Mouse (Mus musculus) embryonic facial prominence, embryonic 11.5 days (tissue): ENCODE data around the gene Gpat3. TPM values are rescaled to one million over a fixed set of nuclear protein-coding genes. Genes with fewer than 3 reads are reported as not detected.

Experiments
- ATAC-seq: fragments of 200-750 bp; cut with Nextera tagmentation; replicated peaks from 2 replicates; pipeline ENCODE4 v1.8.0; 2017; ENCODE audit warnings: low read depth; ENCODE audit not compliant: insufficient number of reproducible peaks, low FRiP score, low TSS enrichment
- DNase-seq: peaks from one replicate; pipeline ENCODE4 v3.0.0-alpha.2; 2015; ENCODE audit warnings: low spot score
- H3K27ac ChIP-seq: fragments of 300-500 bp; sonication (generic); replicated peaks from 2 replicates; pipeline ENCODE4 v1.5.1; 2014; ENCODE audit warnings: mild to moderate bottlenecking, low read depth, low read length, control low read depth
- H3K27me3 ChIP-seq: fragments of 300-500 bp; sonication (generic); 2 replicates; pipeline ENCODE4 v1.6.1; 2014; ENCODE audit warnings: mild to moderate bottlenecking, low read length, moderate library complexity, mixed read lengths; ENCODE audit not compliant: control insufficient read depth, insufficient read depth
- H3K36me3 ChIP-seq: fragments of 300-500 bp; sonication (generic); replicated peaks from 2 replicates; pipeline ENCODE4 v1.6.1; 2014; ENCODE audit warnings: low read depth, mild to moderate bottlenecking, low read length, moderate library complexity, mixed read lengths; ENCODE audit not compliant: control insufficient read depth, insufficient read depth
- H3K4me1 ChIP-seq: fragments of 300-500 bp; sonication (generic); 2 replicates; pipeline ENCODE4 v1.6.1; 2014; ENCODE audit warnings: low read length, mixed read lengths; ENCODE audit not compliant: control insufficient read depth, insufficient read depth
- H3K4me2 ChIP-seq: fragments of 300-500 bp; sonication (generic); 2 replicates; pipeline ENCODE4 v1.6.1; 2014; ENCODE audit warnings: low read depth, mild to moderate bottlenecking, control low read depth, low read length, moderate library complexity
- H3K4me3 ChIP-seq: fragments of 300-500 bp; sonication (generic); 2 replicates; pipeline ENCODE4 v1.5.1; 2014; ENCODE audit warnings: low read depth, low read length, control low read depth
- H3K9ac ChIP-seq: fragments of 300-500 bp; sonication (generic); replicated peaks from 2 replicates; pipeline ENCODE4 v1.6.1; 2014; ENCODE audit warnings: mild to moderate bottlenecking, control low read depth, low read length
- H3K9me3 ChIP-seq: fragments of 300-500 bp; sonication (generic); replicated peaks from 2 replicates; pipeline ENCODE4 v1.6.1; 2016; ENCODE audit warnings: mild to moderate bottlenecking, low read length, inconsistent platforms, mixed read lengths; ENCODE audit not compliant: control insufficient read depth
- WGBS: fragments of 180-500 bp; shearing (Covaris S2); extraction: QIAGEN DNeasy Blood & Tissue Kit; methylation state at CpG from one replicate; pipeline ENCODE4 v1.1.7; 2014; 5-methylcytosine and 5-hydroxymethylcytosine counted together
- polyA plus RNA-seq: library from polyadenylated mRNA; unstranded; fragments of >200 nt; fragmentation: Nextera tagmentation; extraction: Ambion mirVana; gene quantifications from 2 replicates; pipeline ENCODE4 v1.2.1, GENCODE M21; 2014

The Gpat3 gene
- polyA plus RNA-seq, 1 experiment from 2014 or later = 0.46 TPM

- Histone ChIP-seq H3K4me3 (no peak overlapping the region), H3K9ac (no peak overlapping the region), H3K9me3 (no peaks in the 10 kb centered on the region), H3K4me1 (no peaks in the 10 kb centered on the region), H3K4me2 (no peak overlapping the region), H3K27me3 (no peaks in the 10 kb centered on the region), H3K36me3 (no peaks in the 10 kb centered on the region), H3K27ac (no peak overlapping the region)
- WGBS = 79% methylated on average over 2 of the region's 2 CpGs
- ATAC-seq (no peak), DNase-seq (no peak)
Observed at GRCm38 (mm10) chr5:100929698-100930097, 84.2 kb downstream of the Gpat3 start.

GRCm38 (mm10) chr5:100943716-100944115, 98.2 kb downstream of the Gpat3 start:
- H3K27me3 ChIP-seq = no peaks in the 10 kb centered on the region
- WGBS = 75% methylated on average over 11 of the region's 11 CpGs
- H3K27ac ChIP-seq = no peak overlapping the region
- no peaks in the 10 kb centered on the region for H3K4me1 ChIP-seq
- no peak overlapping the region for H3K4me3 ChIP-seq
- DNase-seq = no peak
- no peak overlapping the region for H3K4me2 ChIP-seq
- H3K9ac ChIP-seq = no peak overlapping the region
- H3K36me3 ChIP-seq = no peaks in the 10 kb centered on the region
- ATAC-seq = no peak
- no peaks in the 10 kb centered on the region for H3K9me3 ChIP-seq

- Histone ChIP-seq H3K36me3 (no peaks in the 10 kb centered on the region), H3K27ac (no peak overlapping the region), H3K4me3 (no peak overlapping the region), H3K27me3 (no peaks in the 10 kb centered on the region), H3K4me1 (no peaks in the 10 kb centered on the region), H3K9me3 (no peaks in the 10 kb centered on the region), H3K9ac (no peak overlapping the region), H3K4me2 (no peak overlapping the region)
- 81% methylated on average over 10 of the region's 10 CpGs for WGBS
- DNase-seq (no peak), ATAC-seq (no peak)
Observed at GRCm38 (mm10) chr5:100945336-100945735, 99.8 kb downstream of the Gpat3 start.

Other genes starting within 250 kb of the Gpat3 start
- 62.2 and 64.0 TPM in 2 replicates for gene Coq2, start 170.6 kb upstream of the Gpat3 start, polyA plus RNA-seq
- gene Hpse, start 126.0 kb upstream of the Gpat3 start, polyA plus RNA-seq = 1.1 and 2.2 TPM in 2 replicates
- gene Helq, start 47.1 kb upstream of the Gpat3 start, polyA plus RNA-seq = 17.6 and 21.6 TPM in 2 replicates
- gene Mrps18c, start 47.1 kb upstream of the Gpat3 start, polyA plus RNA-seq = 178 TPM in 2 replicates
- 25.2 and 33.4 TPM in 2 replicates for gene Abraxas1, start 24.7 kb upstream of the Gpat3 start, polyA plus RNA-seq